Mouse (Mus musculus) adrenal gland, postnatal 0 days (tissue): ENCODE results near the gene Emilin2. TPM values are rescaled to one million over a fixed set of nuclear protein-coding genes. Genes with fewer than 3 reads are reported as not detected.

ENCODE experiments used
- polyA plus RNA-seq: library from polyadenylated mRNA; unstranded; fragments of >200 nt; fragmentation: Nextera tagmentation; extraction: Ambion mirVana; gene quantifications from 2 replicates; pipeline ENCODE4 v1.2.1, GENCODE M21; 2015

Emilin2 gene
- 10.9 and 12.4 TPM in 2 replicates for polyA plus RNA-seq

GRCm38 (mm10) chr17:71311340-71312171, at the start of gene Emilin2:
Emilin2 (minus strand) TSS chr17:71311978.

Other genes with a start within 250 kb of the Emilin2 start
- gene Lpin2, start 129.4 kb downstream of the Emilin2 start, polyA plus RNA-seq, result 14.1 and 23.3 TPM in 2 replicates
- gene Gm4707, start 147.9 kb upstream of the Emilin2 start, polyA plus RNA-seq, result 0.66 and 1.4 TPM in 2 replicates
- 17.0 and 31.9 TPM in 2 replicates for gene Smchd1, start 163.4 kb upstream of the Emilin2 start, polyA plus RNA-seq
- gene Ndc80, start 214.9 kb upstream of the Emilin2 start, polyA plus RNA-seq, result 12.5 and 14.8 TPM in 2 replicates
- gene Spdya, start 240.1 kb upstream of the Emilin2 start, polyA plus RNA-seq, result 0.74 and 1.3 TPM in 2 replicates